Mouse (Mus musculus) ES-E14 (cell line): ENCODE results near the gene Rnf182.

Source experiments
- CHD2 ChIP-seq: IDR thresholded peaks from 2 replicates; pipeline ENCODE4 v1.6.1; 2014; ENCODE audit warnings: mild to moderate bottlenecking, low read depth, low read length, inconsistent platforms
- HCFC1 ChIP-seq: IDR thresholded peaks from 2 replicates; pipeline ENCODE4 v1.6.1; 2012; ENCODE audit warnings: low read length, inconsistent platforms, borderline replicate concordance; ENCODE audit not compliant: insufficient read depth

- no peak for TF ChIP-seq HCFC1
- no peak for TF ChIP-seq CHD2
Measured at GRCm38 (mm10) chr13:43615577-43616254, at the start of gene Rnf182.
